ENCODE assay signal across 14 mouse cellular contexts in the genomic region with DNA sequence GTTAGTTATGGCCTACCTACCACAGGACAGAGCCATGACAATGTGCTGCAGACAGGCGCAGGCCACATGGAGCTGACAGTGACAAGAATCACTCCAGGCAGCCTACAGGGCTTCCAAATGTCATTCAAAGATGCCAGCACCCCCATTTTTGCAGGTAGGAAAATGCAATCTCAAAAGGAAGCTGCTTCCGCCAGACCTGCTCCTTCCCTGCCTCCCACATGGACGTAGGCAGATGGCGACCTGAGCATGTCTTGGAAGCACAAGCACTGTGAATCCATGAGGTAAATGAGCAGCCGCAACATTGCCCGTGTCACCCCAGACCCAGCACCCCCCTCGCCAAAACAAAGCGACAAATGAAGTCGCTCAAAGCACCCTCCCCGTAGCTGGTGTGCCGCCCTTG. TPM values are rescaled to one million over a fixed set of nuclear protein-coding genes. Genes with fewer than 3 reads are reported as not detected.
DNase-seq lines count a peak whose midpoint lies in the region; ATAC-seq lines count a peak whose summit lies in the region.
"Had no signal": no experiment of that assay in that cellular context is flagged by ENCODE, and none has a peak within 500 bp of the region (broad histone marks: within the 10 kb centered on the region; RNA-seq: fewer than 3 reads in every experiment).

No protein-coding gene starts in this region.

- DNase-seq in cerebellum, adult 11-12 months: peak; percentile 61
- peak; percentile 55 for DNase-seq in cerebellum, adult 8-10 months
- DNase-seq in cerebellum, postnatal 14 days: peak; percentile 61 to 67
- no peak for DNase-seq in heart, postnatal 25 days (ENCODE audit: low spot score)
- no peak for DNase-seq in right cerebral cortex, postnatal 36 days (ENCODE audit: low spot score in 2 of 2)
- DNase-seq: adrenal gland, adult 8-10 months; adrenal gland, postnatal 36 days; gastrocnemius, postnatal 36 days; heart, adult 11 months; heart, postnatal 4 days; kidney, adult 11 months had no signal

- no peak for ATAC-seq in megakaryocyte, adult 5-6 weeks (ENCODE audit: poor library complexity, severe bottlenecking)
- ATAC-seq: forebrain, embryonic 15.5 days; hindbrain, postnatal 0 days had no signal

- intact Hi-C loops in heart, postnatal 25 days (cut with DNase I): no loop called here

RNA-seq across cellular contexts. Expression of gene Cabin1, which starts 51.1 kb away (rescaled TPM):
- total RNA-seq in megakaryocyte, adult 5-6 weeks (2015): 23.7 and 24.0 TPM in 2 replicates
- 19.4 and 20.7 TPM in 2 replicates for total RNA-seq in megakaryocyte, adult 5-6 weeks (2017)
- 10 to 100 TPM; 19.6 to 22.6 TPM for total RNA-seq in heart, postnatal 25 days (2021)

Comparison
In these comparisons a context has a peak if more than half of its experiments do, and no peak if none do; other contexts are left out.
1. DNase-seq: peak in cerebellum, adult 11-12 months (single experiment), cerebellum, adult 8-10 months (single experiment) and cerebellum, postnatal 14 days (2 of 2); none in heart, postnatal 25 days (single experiment) and right cerebral cortex, postnatal 36 days (0 of 2).